Mouse (Mus musculus) heart, adult 2 months (tissue): ENCODE data around the gene Inpp5b. TPM values are rescaled to one million over a fixed set of nuclear protein-coding genes. Genes with fewer than 3 reads are reported as not detected.
A peak's percentile ranks its signal among the peaks of the same experiment; 100 is the strongest.

Experiments used
- DNase-seq, 2 experiments: peaks; one replicate each; pipeline ENCODE4 v3.0.0; 2021
- H3K27ac ChIP-seq: fragments of 200-600 bp; 2 replicates; pipeline ENCODE4 v1.8.1; 2022
- H3K27me3 ChIP-seq: fragments of 200-500 bp; 2 replicates; pipeline ENCODE4 v1.6.1; 2012; ENCODE audit warnings: mild to moderate bottlenecking, low read length, inconsistent platforms, mixed read lengths; ENCODE audit not compliant: control insufficient read depth, insufficient read depth
- H3K36me3 ChIP-seq: fragments of 200-500 bp; 2 replicates; pipeline ENCODE4 v1.6.1; 2012; ENCODE audit warnings: low read length, inconsistent platforms; ENCODE audit not compliant: control insufficient read depth, insufficient read depth
- H3K4me1 ChIP-seq: fragments of 200-500 bp; 2 replicates; pipeline ENCODE4 v1.6.1; 2011; ENCODE audit warnings: low read length; ENCODE audit not compliant: control insufficient read depth, insufficient read depth
- H3K4me3 ChIP-seq: fragments of 200-600 bp; 2 replicates; pipeline ENCODE4 v1.8.1; 2022
- H3K79me2 ChIP-seq: fragments of 200-500 bp; replicated peaks from 2 replicates; pipeline ENCODE4 v1.6.1; 2012; ENCODE audit warnings: mild to moderate bottlenecking, inconsistent platforms, low read length, moderate library complexity, mixed read lengths; ENCODE audit not compliant: control insufficient read depth, insufficient read depth
- H3K9ac ChIP-seq: fragments of 200-500 bp; 2 replicates; pipeline ENCODE4 v1.6.1; 2012; ENCODE audit warnings: low read depth, mild to moderate bottlenecking, control low read depth, inconsistent platforms, low read length, mixed read lengths
- CTCF ChIP-seq: fragments of 200-600 bp; IDR thresholded peaks from 2 replicates; pipeline ENCODE4 v1.8.1; 2022; ENCODE audit warnings: antibody characterized with exemption, mild to moderate bottlenecking, moderate library complexity
- EP300 ChIP-seq: fragments of 200-500 bp; IDR thresholded peaks from 2 replicates; pipeline ENCODE4 v1.6.1; 2011; ENCODE audit warnings: low read depth, low read length, control low read depth; ENCODE audit not compliant: insufficient read depth
- POLR2A ChIP-seq: fragments of 200-500 bp; IDR thresholded peaks from 2 replicates; pipeline ENCODE4 v1.6.1; 2011; ENCODE audit warnings: mild to moderate bottlenecking, low read depth, low read length, control low read depth; ENCODE audit not compliant: insufficient read depth
- WGBS: fragments of 180-500 bp; shearing (Covaris S2); methylation state at CpG from one replicate; pipeline ENCODE4 v1.1.7; 2018; 5-methylcytosine and 5-hydroxymethylcytosine counted together
- intact Hi-C: fragments of 180-260 bp; cut with DNase I; formaldehyde crosslinking; loops from one replicate; pipeline ENCODE4 v1.15.1; 2025
- polyA plus RNA-seq: library from polyadenylated mRNA; depleted of rRNA; stranded (reverse); fragments of >200 nt; gene quantifications from 2 replicates; pipeline ENCODE4 v1.2.3, GENCODE M21; 2012
- total RNA-seq, 2 experiments: library from RNA; stranded (reverse); gene quantifications; 2 replicates each; pipeline ENCODE4 v1.2.3; 2021

Gene Inpp5b
- total and polyA plus RNA-seq, 3 experiments = 8.0 to 17.8 (median 8.2) TPM

- Histone ChIP-seq H3K27me3 (no peaks in the 10 kb centered on the region), H3K4me1 (peaks cover 6% of the 10 kb centered on the region), H3K9ac (peak within 1 kb of the TSS; percentile 73), H3K79me2 (0 out of 2 replicates have a peak, but pooled peaks cover 1% of the 10 kb centered on the region), H3K4me3 (peak within 1 kb of the TSS; percentile 81), H3K27ac (peak within 1 kb of the TSS; percentile 79), H3K36me3 (peaks cover 4% of the 10 kb centered on the region)
- intact Hi-C loops = loop anchor here (1.0 to 5.0 kb wide), 3 partner anchors 22 to 135 kb away; partner anchors contain the start of genes Mtf1, Utp11 and Yrdc
- TF ChIP-seq POLR2A = peak; percentile 75
- peak; percentile 94 for TF ChIP-seq EP300
- peak; percentile 95 for TF ChIP-seq CTCF
- DNase-seq = peak; percentile 94 to 96
- WGBS = under 1% methylated on average over 57 of the region's 57 CpGs
Measured at GRCm38 (mm10) chr4:124714545-124715481, 26.8 kb upstream of the Inpp5b start, which contains the start of gene Sf3a3. Gene Sf3a3 (plus strand): TSS chr4:124714776.

- no peak overlapping the region for H3K4me3 ChIP-seq
- H3K27me3 ChIP-seq = no peaks in the 10 kb centered on the region
- no peak overlapping the region for H3K9ac ChIP-seq
- no peak for DNase-seq
- peaks cover 6% of the 10 kb centered on the region for H3K4me1 ChIP-seq
- no peak overlapping the region for H3K27ac ChIP-seq
- intact Hi-C loops = no loop called here
- 0 out of 2 replicates have a peak, but pooled peaks cover 1% of the 10 kb centered on the region for H3K79me2 ChIP-seq
- 90% methylated on average over 4 of the region's 4 CpGs for WGBS
- H3K36me3 ChIP-seq = peaks cover 4% of the 10 kb centered on the region
- no peak for TF ChIP-seq EP300
- TF ChIP-seq CTCF = no peak
- TF ChIP-seq POLR2A = no peak
Measured at GRCm38 (mm10) chr4:124719101-124719500, 22.5 kb upstream of the Inpp5b start.

DNA sequence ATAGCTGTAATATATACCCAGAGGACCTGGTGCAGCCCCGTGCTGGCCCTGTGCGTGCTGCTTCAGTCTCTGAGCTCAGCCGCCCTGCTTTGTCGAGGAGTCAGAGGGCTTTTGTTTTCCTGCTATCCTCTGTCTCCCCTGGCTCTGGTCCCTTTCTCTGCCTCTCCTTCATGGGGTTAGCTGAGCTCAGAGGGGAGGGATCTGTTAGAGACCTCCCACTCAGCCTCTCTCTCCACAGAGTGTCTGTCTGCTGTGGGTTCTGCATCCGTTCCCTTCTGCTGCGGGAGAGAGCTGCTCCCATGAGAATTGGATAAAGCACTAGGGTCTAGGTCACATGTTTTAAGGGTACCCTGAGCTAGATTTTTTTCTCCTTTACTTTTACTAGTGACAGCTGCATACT is 15.5 kb upstream of the Inpp5b start:
- H3K36me3 ChIP-seq = no peaks in the 10 kb centered on the region
- TF ChIP-seq EP300 = no peak
- TF ChIP-seq CTCF = no peak
- TF ChIP-seq POLR2A = no peak
- 74% methylated on average over 6 of the region's 6 CpGs for WGBS
- intact Hi-C loops = no loop called here
- H3K4me3 ChIP-seq = no peak overlapping the region
- H3K4me1 ChIP-seq = no peaks in the 10 kb centered on the region
- no peak overlapping the region for H3K27ac ChIP-seq
- no peaks in the 10 kb centered on the region for H3K79me2 ChIP-seq
- no peak for DNase-seq
- no peaks in the 10 kb centered on the region for H3K27me3 ChIP-seq
- H3K9ac ChIP-seq = no peak overlapping the region

GRCm38 (mm10) chr4:124736952-124737351 is 4.7 kb upstream of the Inpp5b start:
- Histone ChIP-seq H3K79me2 (no peaks in the 10 kb centered on the region), H3K9ac (no peak overlapping the region), H3K4me3 (no peak overlapping the region), H3K27me3 (no peaks in the 10 kb centered on the region), H3K27ac (no peak overlapping the region), H3K36me3 (no peaks in the 10 kb centered on the region), H3K4me1 (no peaks in the 10 kb centered on the region; the same call in 1 of the 2 replicates)
- DNase-seq = no peak
- intact Hi-C loops = no loop called here
- 78% methylated on average over 2 of the region's 2 CpGs for WGBS
- no peak for TF ChIP-seq POLR2A
- no peak for TF ChIP-seq CTCF
- TF ChIP-seq EP300 = no peak

- Histone ChIP-seq H3K27me3 (no peaks in the 10 kb centered on the region), H3K36me3 (no peaks in the 10 kb centered on the region), H3K4me1 (peaks cover 2% of the 10 kb centered on the region; the same call in 1 of the 2 replicates), H3K4me3 (no peak overlapping the region), H3K79me2 (no peaks in the 10 kb centered on the region), H3K27ac (no peak overlapping the region), H3K9ac (no peak overlapping the region)
- WGBS = 61% methylated on average over 5 of the region's 5 CpGs
- no peak for DNase-seq
- intact Hi-C loops = no loop called here
- TF ChIP-seq EP300 = no peak
- TF ChIP-seq CTCF = no peak
- TF ChIP-seq POLR2A = no peak
Measured at GRCm38 (mm10) chr4:124737486-124737885, 4.2 kb upstream of the Inpp5b start.

DNA sequence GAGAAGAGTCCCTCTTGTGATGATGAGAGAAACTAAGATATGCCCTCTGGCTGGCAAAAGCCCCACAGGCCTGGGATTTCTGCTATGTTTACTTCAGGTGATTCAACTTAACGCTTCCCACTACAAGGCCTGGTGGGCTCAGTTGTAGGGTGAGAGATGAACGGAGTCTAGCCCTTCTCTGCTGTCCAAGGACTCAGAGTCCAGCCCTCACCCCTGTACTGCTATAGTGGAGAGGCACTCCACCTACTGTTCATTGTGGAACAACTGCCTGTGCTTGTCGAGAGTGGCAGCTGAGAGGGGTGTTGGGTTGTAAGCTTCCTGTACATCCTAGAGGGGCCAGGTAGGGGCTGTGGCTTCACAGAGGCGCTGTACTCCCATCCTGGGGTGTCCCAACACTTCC is 3.6 kb upstream of the Inpp5b start:
- H3K79me2 ChIP-seq = no peaks in the 10 kb centered on the region
- no peaks in the 10 kb centered on the region for H3K36me3 ChIP-seq
- no peak for TF ChIP-seq EP300
- TF ChIP-seq POLR2A = no peak
- TF ChIP-seq CTCF = peak; percentile 9; the same call in 1 of the 2 replicates
- WGBS = 54% methylated on average over 4 of the region's 4 CpGs
- DNase-seq = no peak
- no peak overlapping the region for H3K27ac ChIP-seq
- no peak overlapping the region for H3K4me3 ChIP-seq
- H3K4me1 ChIP-seq = peaks cover 2% of the 10 kb centered on the region; the same call in 1 of the 2 replicates
- H3K27me3 ChIP-seq = no peaks in the 10 kb centered on the region
- intact Hi-C loops = no loop called here
- no peak overlapping the region for H3K9ac ChIP-seq
